Mouse (Mus musculus) 3T3-L1 (cell line): Measurements from ENCODE around the gene Rps6kl1.
A peak's percentile ranks its signal among the peaks of the same experiment; 100 is the strongest.

ENCODE experiments used
- DNase-seq: peaks from one replicate; pipeline ENCODE4 v3.0.0-alpha.2; 2015; ENCODE audit warnings: low read depth, low spot score

Gene Rps6kl1

GRCm38 (mm10) chr12:85141096-85141495 lies 10.0 kb downstream of the Rps6kl1 start:
- no peak for DNase-seq

- no peak for DNase-seq
Measured at GRCm38 (mm10) chr12:85140036-85140701, 10.9 kb downstream of the Rps6kl1 start.

DNA sequence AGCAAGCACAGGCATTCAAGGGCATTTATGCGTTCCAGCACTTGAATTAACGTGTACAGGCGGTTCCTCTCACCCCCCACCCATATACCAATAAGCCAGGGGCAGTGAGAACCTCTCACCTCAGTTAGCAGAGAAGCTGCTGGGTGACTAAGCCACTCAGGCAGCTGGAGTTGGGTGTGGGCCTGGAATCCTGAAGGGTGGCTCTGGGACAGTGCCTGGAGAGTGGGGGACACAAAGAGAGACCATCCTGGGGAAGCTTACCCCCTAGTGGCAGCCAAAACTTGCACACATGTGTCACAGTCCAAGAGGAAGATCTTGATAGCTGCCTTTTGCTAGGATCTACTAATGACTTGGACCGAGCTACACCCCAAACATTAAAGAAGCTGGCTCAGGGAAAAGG lies 14.4 kb downstream of the Rps6kl1 start:
- peak; percentile 60 for DNase-seq

- DNase-seq = peak; percentile 68
Measured at GRCm38 (mm10) chr12:85135513-85136470, 15.3 kb downstream of the Rps6kl1 start.

- DNase-seq = no peak
Measured at GRCm38 (mm10) chr12:85134043-85134794, 16.8 kb downstream of the Rps6kl1 start.

DNA sequence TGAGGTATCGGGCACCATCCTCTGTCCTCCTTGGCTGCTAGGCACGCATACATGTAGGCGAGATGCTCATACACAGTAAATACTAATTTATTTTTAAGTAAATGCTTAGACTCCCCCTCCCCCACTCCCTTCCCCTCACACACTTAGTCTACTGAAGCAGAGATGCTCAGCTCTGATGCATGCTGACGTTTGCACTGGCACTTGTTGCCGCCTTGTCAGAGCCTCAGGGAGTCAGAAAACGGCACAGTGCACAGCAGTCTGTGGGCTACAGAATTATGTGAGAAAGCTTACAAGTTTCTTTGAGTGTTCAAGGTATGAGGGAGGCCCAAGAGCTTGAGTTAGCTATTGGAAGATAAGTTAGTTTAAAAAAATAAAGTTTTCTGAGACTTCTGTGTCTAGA lies 19.7 kb downstream of the Rps6kl1 start:
- DNase-seq = no peak

- no peak for DNase-seq
Measured at GRCm38 (mm10) chr12:85129426-85129978, 21.6 kb downstream of the Rps6kl1 start.

DNA sequence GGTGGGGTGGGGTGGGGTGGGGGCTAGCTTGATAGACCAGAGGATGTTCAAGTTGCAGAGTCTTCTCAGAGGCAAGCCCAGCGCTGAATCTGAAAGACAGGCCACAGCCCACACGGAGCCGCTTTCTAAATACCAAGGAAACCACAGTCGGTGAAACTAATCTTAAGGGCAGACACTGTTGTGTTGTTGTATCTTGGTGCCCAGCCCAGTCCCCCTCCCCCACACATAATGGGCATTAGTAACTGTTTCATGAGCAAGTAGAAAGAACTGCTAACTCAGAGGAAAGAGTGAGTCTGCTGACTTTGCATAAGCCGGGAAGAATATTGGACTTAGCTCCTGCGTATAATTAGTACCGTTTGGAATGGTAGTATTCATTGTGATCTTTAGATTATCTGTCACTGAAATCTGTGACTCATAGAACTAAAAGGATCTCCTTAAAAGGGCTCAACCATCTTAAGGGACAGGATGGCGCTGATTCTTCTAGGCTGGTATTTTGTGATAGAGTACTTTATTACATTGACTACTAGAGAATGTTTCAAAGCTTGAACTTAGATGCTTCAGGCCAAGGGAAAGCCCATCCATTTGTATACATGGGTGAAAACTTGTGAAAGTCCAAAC lies 24.0 kb downstream of the Rps6kl1 start:
- peak; percentile 93 for DNase-seq

DNA sequence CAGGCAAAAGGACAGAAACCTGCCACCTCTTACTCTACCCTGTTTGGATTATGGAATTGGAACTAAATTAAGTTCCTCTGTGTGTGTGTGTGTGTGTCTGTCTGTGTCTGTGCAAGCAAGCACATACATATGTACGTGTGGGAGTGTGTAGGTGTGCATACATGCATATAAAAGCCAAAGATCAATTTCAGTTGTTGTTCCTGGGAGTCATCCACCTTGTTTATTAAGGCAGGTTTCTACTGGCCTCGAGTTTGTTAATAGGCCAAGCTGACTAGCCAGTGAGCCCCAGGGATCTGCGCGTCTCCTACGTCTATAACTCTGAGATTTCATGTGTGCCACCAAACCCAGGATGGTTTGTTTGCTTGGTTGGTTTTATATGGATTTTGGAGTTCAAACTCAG lies 26.3 kb downstream of the Rps6kl1 start:
- no peak for DNase-seq

DNA sequence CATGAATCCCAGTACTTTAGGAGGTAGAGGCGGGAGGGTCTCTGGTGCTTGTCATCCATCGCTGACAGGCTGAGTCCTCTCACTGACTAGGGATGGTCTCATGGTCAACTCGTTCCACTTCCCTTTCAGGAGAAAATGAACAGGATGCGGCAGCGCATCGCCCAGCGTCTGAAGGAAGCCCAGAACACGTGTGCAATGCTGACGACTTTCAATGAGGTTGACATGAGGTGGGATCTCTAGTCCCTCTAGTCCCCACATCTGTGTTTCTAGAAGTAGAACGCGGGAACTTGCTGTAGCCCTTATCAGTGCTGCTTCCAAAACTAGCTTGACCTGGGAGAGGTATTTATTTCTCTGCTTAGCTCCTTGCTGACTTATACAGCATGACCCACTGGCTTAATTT lies 27.4 kb downstream of the Rps6kl1 start:
- DNase-seq = no peak

DNA sequence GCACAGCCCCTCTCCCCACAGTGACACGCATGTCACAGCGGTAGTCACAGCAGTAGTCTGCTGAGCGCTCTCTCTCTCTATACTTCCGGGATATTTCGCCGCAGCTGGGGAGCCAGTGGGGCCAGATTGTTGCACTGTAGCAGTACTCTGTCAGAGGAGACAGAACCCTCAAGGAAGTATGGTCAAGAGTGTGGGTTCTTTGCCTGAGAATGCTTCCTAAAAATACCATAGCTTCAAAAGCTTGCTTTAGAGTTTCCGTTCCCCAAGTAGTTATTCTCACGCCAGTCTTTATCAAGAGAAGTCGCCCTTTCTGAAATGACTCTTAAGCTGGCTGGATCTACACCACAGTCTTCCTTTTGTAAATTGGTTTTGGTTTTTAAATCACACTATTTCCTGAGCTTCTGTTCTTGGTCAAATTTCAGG lies 27.9 kb downstream of the Rps6kl1 start:
- no peak for DNase-seq

GRCm38 (mm10) chr12:85121806-85122459 lies 29.1 kb downstream of the Rps6kl1 start:
- DNase-seq = no peak

DNA sequence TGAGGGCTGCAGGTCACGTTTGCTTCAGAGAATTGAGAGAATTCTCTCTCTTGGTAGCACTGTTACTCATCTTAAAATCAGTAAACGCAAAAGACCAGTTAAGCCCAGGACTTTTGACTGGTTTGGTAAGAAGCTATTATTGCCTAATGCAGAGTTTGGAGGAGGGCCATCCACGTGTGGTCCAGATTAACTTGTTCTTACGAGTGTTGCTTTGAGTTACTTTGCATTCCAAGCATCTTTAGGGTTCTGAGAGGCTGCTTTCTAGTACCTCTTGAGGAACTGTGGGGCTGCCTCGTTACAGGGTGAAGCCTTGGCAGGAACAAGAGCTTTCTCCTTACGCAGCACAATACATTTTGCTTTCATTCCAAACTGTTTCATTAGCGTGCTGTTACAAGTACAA lies 35.4 kb downstream of the Rps6kl1 start:
- peak; percentile 72 for DNase-seq

DNA sequence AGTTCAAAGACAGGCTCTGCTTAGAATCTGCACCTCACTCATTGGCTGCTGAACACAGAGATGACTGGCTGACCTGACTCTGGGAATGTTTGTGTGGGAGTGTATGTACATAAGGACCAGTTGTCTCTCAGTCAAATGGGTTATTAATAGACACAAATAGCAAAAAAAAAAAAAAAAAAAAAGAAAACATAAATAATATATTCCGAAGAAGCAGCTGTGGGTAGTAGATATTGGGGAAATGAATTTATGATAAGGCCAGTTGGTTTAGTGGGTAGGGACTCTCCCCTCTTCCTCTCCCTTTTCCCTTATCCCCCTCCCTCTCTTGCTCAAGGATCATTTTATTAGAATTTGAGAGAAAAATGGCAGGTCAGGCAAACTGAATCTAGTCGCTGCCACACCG lies 37.1 kb downstream of the Rps6kl1 start:
- DNase-seq = no peak

GRCm38 (mm10) chr12:85113337-85113736 lies 37.7 kb downstream of the Rps6kl1 start:
- no peak for DNase-seq

DNA sequence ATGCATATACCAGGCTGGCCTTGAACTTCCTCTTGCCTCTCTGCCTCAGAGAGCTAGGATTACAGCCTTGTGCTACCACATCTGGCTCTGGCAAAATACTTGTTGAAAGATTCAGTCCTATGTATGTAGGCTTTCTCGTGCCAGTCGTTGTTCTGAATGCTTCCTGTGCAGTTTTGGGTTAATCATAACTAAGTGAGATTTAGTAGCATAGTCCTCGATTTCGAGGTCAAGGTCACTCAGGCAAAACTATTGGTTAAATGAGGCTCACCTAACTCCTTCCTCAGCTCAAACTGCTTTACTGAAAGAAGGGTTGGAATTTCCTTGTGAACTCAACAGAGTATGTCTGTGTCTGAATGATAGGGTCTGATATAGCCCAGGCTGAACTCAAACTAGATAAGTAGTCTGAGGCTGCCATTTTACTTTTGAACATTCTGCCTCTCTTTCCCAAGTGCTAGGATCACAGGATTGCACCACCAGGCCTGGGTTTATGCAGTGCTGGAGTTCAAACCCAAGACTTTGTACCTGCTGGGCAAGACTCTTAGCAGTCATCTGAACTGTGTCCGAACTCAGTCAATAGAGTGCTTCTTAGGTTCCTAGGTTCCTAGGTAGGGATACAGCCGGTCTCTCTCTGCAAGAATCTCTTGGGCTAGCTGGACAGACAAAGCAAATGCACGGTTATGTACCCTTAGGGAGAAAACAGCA lies 38.4 kb downstream of the Rps6kl1 start:
- DNase-seq = no peak

- DNase-seq = peak; percentile 78
Measured at GRCm38 (mm10) chr12:85110698-85111592, 40.1 kb downstream of the Rps6kl1 start, which contains the start of the genes Prox2 and Dlst. Prox2 (minus strand) TSS chr12:85110759. Dlst (plus strand) TSS chr12:85110833.

GRCm38 (mm10) chr12:85110011-85110697 lies 40.9 kb downstream of the Rps6kl1 start:
- DNase-seq = peak; percentile 36
